Mouse (Mus musculus) ES-CJ7 (cell line): ENCODE results near the gene Angel2.

ENCODE experiments used
- DNase-seq: peaks from one replicate; pipeline ENCODE4 v3.0.0; 2011; ENCODE audit warnings: low read depth, low spot score

Angel2 gene

DNA sequence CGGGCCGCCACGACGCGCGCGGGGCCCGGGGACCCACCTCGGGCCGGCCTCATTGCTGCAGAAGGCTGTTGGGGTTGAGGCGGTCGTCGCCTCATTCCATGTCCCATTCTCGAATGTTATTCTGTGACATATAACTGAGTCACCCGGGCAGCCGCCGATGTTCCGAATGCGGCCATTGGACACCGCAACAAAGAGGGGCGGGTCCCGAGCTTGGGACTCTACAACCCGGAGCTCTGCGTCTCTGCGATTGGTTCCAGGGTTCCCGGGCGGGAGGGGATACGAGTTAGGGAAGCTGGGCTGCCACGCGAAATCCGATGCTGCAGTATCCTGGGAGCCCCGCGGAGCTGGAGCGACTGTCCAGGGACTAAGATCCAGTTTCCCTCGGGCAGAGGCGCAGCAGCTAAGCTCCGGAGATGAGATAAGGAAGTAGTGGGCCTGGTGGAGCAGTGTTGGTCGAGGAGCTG, 54.2 kb downstream of the Angel2 start, which contains the start of gene Vash2:
Gene Vash2 (minus strand): TSS at position 197 of the 464 bp plus-strand sequence.
- peak; percentile 86 for DNase-seq

DNA sequence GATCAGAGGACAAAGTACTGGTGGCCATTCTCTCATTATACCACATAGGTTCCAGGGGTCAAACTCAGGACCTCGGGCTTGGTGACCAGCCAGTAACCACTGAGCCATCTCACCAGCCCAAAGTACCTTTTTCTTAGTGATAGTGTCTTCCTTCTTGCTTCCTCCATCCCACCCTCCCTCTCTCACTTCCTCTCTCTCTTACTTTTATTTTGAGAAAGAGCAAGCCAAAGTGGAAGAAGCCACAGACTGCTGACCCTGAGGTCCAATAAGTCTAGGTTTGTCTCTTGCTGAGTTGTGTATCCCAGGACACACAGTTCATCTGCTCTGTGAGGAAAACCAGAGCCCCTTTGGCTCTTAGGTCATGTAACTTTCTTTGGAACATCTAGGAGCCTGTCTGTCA, 55.6 kb downstream of the Angel2 start:
- no peak for DNase-seq

DNA sequence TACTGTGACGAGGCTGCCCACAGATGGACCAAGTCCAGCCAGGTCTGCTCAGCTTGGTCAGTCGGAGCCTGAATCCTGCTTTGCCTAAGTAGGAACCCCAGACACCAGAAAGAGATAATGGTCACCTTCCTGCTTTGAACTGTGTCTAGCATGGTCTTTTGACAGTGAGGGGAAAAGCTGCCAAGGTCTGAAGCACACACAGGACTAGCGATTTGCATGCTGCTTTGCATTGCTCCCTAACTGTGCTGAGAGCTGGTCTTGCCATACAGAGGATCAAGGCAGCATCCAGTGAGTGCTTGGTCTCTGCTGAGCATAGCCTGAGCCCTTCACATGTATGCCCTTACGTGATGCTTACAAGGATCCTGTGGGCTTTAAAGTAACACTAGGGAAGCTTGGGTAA, 56.5 kb downstream of the Angel2 start:
- DNase-seq, result no peak

DNA sequence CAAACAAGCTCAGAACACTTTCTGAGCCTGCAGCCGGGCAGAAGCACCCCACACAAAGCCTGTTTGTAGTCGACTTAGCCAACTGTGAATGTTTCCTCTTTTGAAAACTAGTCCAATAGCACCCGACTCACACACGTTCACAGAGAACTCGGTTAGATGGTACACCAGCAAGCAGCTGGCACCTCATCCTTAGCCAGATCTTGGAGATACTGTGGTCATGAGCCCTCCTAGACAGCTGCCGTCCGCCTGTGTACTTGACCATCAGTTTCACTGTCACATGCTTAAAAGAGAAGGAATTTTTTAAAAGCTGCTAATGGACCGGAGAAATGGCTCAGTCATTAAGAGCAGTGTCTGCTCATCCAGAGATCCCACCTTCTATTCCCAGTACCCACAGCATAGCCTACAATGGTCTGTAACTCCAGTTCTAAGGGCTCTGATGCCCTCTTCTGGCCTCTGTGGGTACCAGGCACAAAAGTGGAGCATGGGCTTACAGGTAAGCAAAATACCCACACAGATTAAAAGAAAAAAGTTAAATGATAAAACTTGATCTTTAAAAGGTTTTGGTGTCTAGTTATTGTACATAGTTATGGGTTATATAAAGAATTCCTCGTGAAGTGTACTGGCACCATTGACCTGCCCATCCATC, 64.6 kb downstream of the Angel2 start:
- DNase-seq, result peak; percentile 41

DNA sequence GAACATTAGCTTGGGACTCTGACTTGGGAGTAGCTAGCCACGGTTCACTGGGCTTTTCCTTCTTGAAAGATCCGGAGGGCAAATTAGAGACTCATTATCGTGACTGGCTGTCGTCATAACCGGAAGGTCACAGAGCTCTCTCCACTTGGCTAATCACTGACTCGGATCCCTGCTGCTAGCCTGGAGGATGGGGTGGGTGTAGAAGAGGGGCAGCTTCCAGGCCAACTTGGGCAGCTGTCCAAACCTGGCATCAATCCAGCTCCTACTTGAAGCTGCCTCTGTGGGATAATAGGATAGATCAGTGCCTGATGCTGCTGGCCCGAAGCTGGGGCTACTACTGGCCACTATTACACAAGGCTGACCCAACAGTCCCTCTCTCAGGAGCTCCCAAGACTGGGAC, 70.6 kb downstream of the Angel2 start:
- DNase-seq, result no peak

GRCm38 (mm10) chr1:190996346-190996877, 71.5 kb downstream of the Angel2 start:
- DNase-seq, result no peak
